Mouse (Mus musculus) left cerebral cortex, adult 2 months (tissue): Measurements from ENCODE around the gene A830005F24Rik. TPM values are rescaled to one million over a fixed set of nuclear protein-coding genes. Genes with fewer than 3 reads are reported as not detected.
A peak's percentile ranks its signal among the peaks of the same experiment; 100 is the strongest.

Experiments used
- DNase-seq, 2 experiments: peaks; one replicate each; pipeline ENCODE4 v3.0.0; 2021 to 2022; ENCODE audit warnings: low spot score in 2 of 2, mixed read lengths in 1 of 2; ENCODE audit errors: extremely low spot score in 1 of 2
- H3K27ac ChIP-seq: fragments of 200-600 bp; 2 replicates; pipeline ENCODE4 v1.8.1; 2022
- H3K4me3 ChIP-seq: fragments of 200-600 bp; 2 replicates; pipeline ENCODE4 v1.8.1; 2022
- CTCF ChIP-seq: fragments of 200-600 bp; IDR thresholded peaks from 2 replicates; pipeline ENCODE4 v1.8.1; 2022; ENCODE audit warnings: antibody characterized with exemption, mild to moderate bottlenecking, moderate library complexity
- intact Hi-C: fragments of 180-260 bp; cut with DNase I; formaldehyde crosslinking; loops from one replicate; pipeline ENCODE4 v1.15.1; 2025
- microRNA-seq, 2 experiments: library from miRNA; unstranded; fragments of <30 nt; microRNA quantifications; one replicate each; pipeline ENCODE4 v1.2.0; 2021
- total RNA-seq, 2 experiments: library from RNA; stranded (reverse); gene quantifications; 2 replicates each; pipeline ENCODE4 v1.2.3; 2021

A830005F24Rik gene
- total RNA-seq, 2 experiments from 2014 or later = 1.5 to 2.8 TPM

DNA sequence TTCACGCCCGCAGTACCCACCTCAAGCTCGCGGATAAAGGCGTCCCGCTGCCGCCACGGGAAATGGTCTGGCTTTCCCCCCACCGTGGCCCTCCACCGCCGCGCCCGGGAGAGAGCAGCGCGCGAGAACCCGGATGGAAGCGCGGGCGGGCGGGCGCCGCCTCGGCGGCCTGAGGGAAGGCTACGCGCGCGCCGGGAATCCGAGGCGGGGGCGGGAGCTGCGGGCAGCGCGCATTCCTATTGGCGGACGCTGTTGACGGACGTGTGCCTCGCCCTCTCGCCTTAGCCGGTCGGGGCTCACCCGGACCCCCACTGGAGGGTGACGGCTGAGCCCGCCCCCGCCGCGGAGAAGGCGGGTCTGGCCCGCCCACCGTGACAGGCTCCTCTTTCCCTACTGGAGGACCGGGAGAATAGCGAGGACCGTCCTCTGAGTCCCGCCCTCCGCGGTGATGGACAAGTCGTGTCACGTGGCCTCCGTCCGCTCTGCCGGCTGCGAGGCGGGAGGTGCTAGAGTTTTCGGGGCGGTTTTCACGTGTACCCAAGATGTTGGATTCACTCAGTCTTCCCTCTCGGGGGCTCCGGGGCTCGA, 33.1 kb downstream of the A830005F24Rik start:
- TF ChIP-seq CTCF = peak; percentile 38
- intact Hi-C loops = loop anchor here (1.0 to 2.0 kb wide), 2 partner anchors 20 to 78 kb away; partner anchors contain the start of gene Ptpdc1

DNA sequence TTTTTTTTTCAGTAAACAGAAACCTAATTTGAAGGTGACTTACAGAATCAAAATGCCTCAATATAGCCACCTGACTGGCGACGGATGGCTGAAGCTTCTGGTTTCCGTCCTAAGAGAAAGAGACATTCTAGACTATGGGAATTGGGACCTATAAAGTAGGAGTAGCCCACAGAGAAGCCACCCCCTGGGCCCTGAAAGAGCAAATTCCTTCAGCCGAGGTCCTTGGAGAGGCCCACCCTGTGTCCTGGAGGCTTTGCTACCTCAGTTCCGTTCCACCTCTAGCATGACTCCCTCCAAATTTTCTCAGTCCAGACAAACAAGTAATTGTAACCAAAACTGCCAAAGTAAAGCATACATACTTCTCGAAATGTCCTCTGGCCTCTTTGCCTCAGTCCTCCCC, 34.3 kb downstream of the A830005F24Rik start:
- Histone ChIP-seq H3K4me3 (no peak overlapping the region), H3K27ac (no peak overlapping the region)
- no peak for TF ChIP-seq CTCF
- no peak for DNase-seq
- intact Hi-C loops = loop anchor here (2.0 kb wide), 1 partner anchor 77 kb away; the partner anchor contains the start of gene Ptpdc1

More for the DNA sequence above, 33.1 kb downstream of the A830005F24Rik start:
- peak overlapping the region; percentile 99 for H3K4me3 ChIP-seq
- H3K27ac ChIP-seq = peak overlapping the region; percentile 100
- DNase-seq = peak; percentile 100

DNA sequence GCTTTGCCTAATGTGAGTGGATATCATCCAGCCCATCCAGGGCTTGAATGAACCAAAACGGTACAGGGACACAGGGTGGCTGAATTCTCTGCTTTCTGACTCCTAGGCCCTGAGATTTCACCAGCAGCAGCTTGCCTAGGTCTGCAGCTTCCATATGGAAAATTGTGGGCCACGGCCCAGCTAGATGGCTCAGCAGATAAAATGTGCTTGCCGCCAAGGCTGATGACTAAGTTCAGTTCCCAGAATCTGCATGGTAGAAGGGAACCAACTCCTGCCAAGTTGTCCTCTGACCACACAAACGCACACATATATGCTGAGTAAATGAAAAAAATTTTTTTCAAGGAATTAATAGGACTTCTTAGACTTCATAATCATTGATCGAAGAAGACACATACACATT, 34.9 kb downstream of the A830005F24Rik start:
- DNase-seq = no peak
- intact Hi-C loops = no loop called here
- no peak overlapping the region for H3K27ac ChIP-seq
- no peak for TF ChIP-seq CTCF
- H3K4me3 ChIP-seq = no peak overlapping the region

DNA sequence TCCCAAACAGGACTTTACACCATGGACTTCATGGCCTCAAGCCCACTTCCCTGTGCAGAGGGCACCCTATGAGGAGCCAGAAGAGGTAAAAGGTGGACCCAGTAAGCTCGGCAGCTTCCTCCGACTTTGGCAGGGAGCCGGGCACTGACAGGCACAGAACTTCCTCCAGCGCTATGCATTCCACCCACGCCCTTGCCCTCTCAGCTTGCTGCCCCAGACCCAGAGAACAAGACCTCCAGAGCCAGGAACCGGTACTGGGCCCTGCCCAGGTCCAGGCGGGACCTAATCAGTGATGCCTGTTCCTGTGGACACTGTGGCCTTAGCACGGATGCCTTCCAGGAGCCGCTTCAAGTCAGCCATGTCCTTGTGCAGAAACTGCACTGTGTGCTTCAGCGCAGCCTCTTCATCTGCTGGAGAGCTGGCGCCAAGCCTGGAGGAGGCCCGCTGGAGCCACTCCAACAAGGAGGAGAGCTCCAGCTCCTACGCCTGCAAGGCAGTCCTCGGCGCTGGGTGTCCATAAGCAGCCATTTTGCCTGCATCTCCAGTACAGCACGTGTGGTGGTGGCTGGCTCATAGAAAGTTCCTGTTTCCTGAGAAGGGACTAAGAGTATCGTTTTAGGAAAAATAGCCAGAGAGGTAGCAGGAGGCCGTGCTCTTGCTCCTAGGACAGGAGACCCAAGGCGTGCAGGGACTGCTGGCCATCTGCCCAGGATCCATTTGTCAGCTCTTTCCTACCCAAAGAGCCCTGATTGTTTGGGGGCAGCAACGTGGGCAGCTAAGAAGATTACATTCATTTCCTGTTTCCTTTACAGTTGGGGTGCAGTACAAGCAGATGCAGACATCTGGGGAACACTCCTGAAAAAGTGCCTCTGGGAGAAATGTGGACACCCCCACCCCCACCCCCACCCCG, 39.1 kb downstream of the A830005F24Rik start:
- Histone ChIP-seq H3K27ac (peak overlapping the region; percentile 95), H3K4me3 (peak overlapping the region; percentile 44)
- intact Hi-C loops = loop anchor here (1.0 kb wide), 1 partner anchor 42 kb away; no protein-coding TSS in a partner anchor
- DNase-seq = peak; percentile 87 to 93
- no peak for TF ChIP-seq CTCF

DNA sequence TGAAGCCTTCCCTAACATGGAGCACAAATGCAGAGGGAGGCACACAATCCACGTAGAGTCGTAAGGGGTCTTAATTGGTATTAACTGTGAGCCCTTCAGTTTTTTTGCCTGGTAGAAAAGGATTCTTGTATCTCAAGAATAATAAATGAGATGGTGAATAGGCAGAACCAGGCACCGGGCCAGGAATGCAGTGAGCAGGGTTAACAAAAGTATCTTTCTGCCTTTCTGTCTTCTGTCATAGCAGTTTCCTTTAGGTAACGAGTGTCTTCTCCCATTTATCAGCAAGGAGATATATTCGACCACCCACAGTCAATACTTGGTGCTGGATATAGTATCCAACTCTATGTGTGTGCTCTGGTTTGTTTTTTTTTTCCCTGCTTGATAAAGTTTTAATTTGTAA, 40.1 kb downstream of the A830005F24Rik start:
- intact Hi-C loops = no loop called here
- no peak for DNase-seq
- no peak for TF ChIP-seq CTCF
- Histone ChIP-seq H3K27ac (no peak overlapping the region), H3K4me3 (no peak overlapping the region)

DNA sequence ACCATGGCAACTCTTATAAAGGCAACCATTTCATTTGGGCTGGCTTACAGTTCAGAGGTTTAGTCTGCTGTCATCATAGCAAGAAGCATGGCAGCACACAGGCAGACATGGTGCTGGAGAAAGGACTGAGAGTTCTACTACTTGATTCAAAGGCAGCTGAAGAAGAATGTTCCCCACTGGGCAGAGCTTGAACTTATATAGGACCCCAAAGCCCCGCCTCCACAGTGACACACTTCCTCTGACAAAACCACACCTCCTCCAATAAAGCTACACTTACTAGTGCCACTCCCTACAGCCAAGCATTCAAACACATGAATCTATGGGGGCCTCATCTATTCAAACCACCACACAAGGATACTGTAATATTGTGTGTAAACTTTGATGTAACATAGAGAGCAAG, 41.2 kb downstream of the A830005F24Rik start:
- intact Hi-C loops = no loop called here
- Histone ChIP-seq H3K27ac (no peak overlapping the region), H3K4me3 (no peak overlapping the region)
- no peak for DNase-seq
- no peak for TF ChIP-seq CTCF

DNA sequence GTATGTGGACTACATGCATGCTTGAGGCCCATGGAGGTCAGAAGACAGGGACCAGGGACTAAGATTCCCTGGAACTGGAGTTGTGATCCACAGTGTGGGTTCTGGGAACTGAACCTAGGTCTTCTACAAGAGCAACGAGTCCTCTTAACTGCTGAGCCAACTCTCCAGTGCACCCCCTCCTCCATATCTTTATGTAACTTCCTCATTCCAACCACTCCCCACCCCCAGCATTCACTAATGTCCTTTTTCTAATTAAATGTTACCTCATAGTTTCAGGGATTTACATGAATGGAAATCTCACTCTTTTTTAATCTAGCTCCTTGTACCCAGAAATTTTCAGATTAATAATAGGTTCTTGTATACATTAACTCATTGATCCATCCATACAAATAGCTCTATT, 42.6 kb downstream of the A830005F24Rik start:
- no peak for DNase-seq
- Histone ChIP-seq H3K4me3 (no peak overlapping the region), H3K27ac (no peak overlapping the region)
- no peak for TF ChIP-seq CTCF
- intact Hi-C loops = no loop called here

DNA sequence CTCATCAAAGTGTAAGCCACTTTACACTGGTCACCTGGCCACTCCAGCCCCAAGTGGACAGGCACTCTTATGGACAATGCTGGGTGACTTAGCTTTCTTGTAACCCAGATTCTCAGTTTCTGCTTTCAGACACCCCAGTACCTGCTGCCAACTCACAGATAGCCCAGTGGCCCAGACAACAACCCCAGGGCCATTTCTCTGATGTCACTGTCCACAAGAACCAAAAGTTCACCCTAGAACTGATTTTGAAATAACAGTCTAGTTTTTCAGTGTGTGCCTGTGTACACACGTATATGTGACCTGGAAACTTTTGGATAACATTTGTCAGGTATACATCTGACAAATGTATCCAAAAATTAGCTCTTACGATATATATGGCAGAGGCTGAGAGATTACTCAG, 48.1 kb downstream of the A830005F24Rik start:
- Histone ChIP-seq H3K4me3 (no peak overlapping the region), H3K27ac (no peak overlapping the region)
- no peak for DNase-seq
- no peak for TF ChIP-seq CTCF
- intact Hi-C loops = no loop called here

DNA sequence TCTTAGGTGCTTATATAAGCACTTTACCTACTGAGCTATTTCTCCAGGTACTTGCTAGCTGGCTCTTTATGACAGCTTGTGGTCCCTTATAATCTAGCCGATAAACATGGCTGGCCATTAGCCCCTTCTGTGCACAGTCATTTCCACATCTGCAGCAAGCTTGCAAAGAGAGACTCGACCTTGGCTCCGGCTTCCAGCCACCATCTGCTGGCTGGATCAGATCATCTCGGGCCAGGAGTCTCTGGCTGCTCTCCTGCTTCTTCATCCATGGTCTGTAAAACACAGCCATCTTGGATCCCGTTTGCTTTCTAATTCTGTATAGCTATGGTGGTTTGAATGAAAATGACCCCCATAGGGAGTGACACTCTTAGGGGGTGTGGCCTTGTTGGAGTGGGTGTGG, 49.0 kb downstream of the A830005F24Rik start:
- intact Hi-C loops = no loop called here

More for the DNA sequence above, 49.0 kb downstream of the A830005F24Rik start:
- TF ChIP-seq CTCF = no peak
- no peak overlapping the region for H3K4me3 ChIP-seq
- no peak for DNase-seq
- H3K27ac ChIP-seq = no peak overlapping the region

Small RNA genes lying within 50 kb of the gene (microRNA-seq; reads per million reads assigned to microRNA genes)
- 0 reads per million in 2 experiments for gene Gm24111
- 337 to 484 reads per million in 2 experiments for gene Mirlet7a-1
- gene Mirlet7d = 39,360 to 55,300 reads per million in 2 experiments
- 0 reads per million in 2 experiments for gene Mirlet7f-1

Other genes with a start within 250 kb of the A830005F24Rik start
- gene Zfp169, start 119 bp upstream of the A830005F24Rik start, total RNA-seq = 10 to 100 TPM; 24.2 to 28.5 TPM
- gene Ptpdc1, start 112.1 kb downstream of the A830005F24Rik start, total RNA-seq = 10 to 100 TPM; 22.9 to 28.5 TPM
- gene Barx1, start 149.4 kb downstream of the A830005F24Rik start, total RNA-seq = not detected